Mouse (Mus musculus) brain, adult 2 months (tissue): ENCODE data around the gene Moxd1.

Experiments used
- DNase-seq: peaks from one replicate; pipeline ENCODE4 v3.0.0; 2011; ENCODE audit warnings: low read depth, low spot score

Moxd1 gene

GRCm38 (mm10) chr10:24223449-24224143 lies at the start of gene Moxd1:
TSS of gene Moxd1 (plus strand) at chr10:24223517.
- no peak for DNase-seq

GRCm38 (mm10) chr10:24190392-24190791 lies 32.9 kb upstream of the Moxd1 start:
- peak; percentile 32 for DNase-seq

GRCm38 (mm10) chr10:24191977-24192376 lies 31.3 kb upstream of the Moxd1 start:
- peak; percentile 57 for DNase-seq

GRCm38 (mm10) chr10:24199303-24199702 lies 24.0 kb upstream of the Moxd1 start:
- no peak for DNase-seq

- no peak for DNase-seq
Measured at GRCm38 (mm10) chr10:24200099-24200498, 23.2 kb upstream of the Moxd1 start.

- DNase-seq, result peak; percentile 30
Measured at GRCm38 (mm10) chr10:24210075-24210474, 13.2 kb upstream of the Moxd1 start.

GRCm38 (mm10) chr10:24213297-24213696 lies 10.0 kb upstream of the Moxd1 start:
- no peak for DNase-seq

- peak; percentile 12 for DNase-seq
Measured at GRCm38 (mm10) chr10:24217558-24218268, 5.6 kb upstream of the Moxd1 start.

- DNase-seq, result no peak
Measured at GRCm38 (mm10) chr10:24220931-24221330, 2.4 kb upstream of the Moxd1 start.

GRCm38 (mm10) chr10:24222911-24223310 lies 406 bp upstream of the Moxd1 start:
- no peak for DNase-seq

- no peak for DNase-seq
Measured at GRCm38 (mm10) chr10:24224591-24224990, 1.3 kb downstream of the Moxd1 start.

- no peak for DNase-seq
Measured at GRCm38 (mm10) chr10:24228318-24229183, 5.2 kb downstream of the Moxd1 start.

GRCm38 (mm10) chr10:24232281-24232680 lies 9.0 kb downstream of the Moxd1 start:
- no peak for DNase-seq

GRCm38 (mm10) chr10:24235426-24236283 lies 12.3 kb downstream of the Moxd1 start:
- DNase-seq, result peak; percentile 66

GRCm38 (mm10) chr10:24246815-24247214 lies 23.5 kb downstream of the Moxd1 start:
- no peak for DNase-seq

- DNase-seq, result no peak
Measured at GRCm38 (mm10) chr10:24248116-24248515, 24.8 kb downstream of the Moxd1 start.

GRCm38 (mm10) chr10:24251631-24252030 lies 28.3 kb downstream of the Moxd1 start:
- no peak for DNase-seq

GRCm38 (mm10) chr10:24258150-24258549 lies 34.8 kb downstream of the Moxd1 start:
- DNase-seq, result no peak

GRCm38 (mm10) chr10:24258885-24259284 lies 35.6 kb downstream of the Moxd1 start:
- no peak for DNase-seq

GRCm38 (mm10) chr10:24259794-24260590 lies 36.7 kb downstream of the Moxd1 start:
- DNase-seq, result no peak
